Mouse (Mus musculus) liver, postnatal 0 days (tissue): ENCODE data around the gene Hcn1. TPM values are rescaled to one million over a fixed set of nuclear protein-coding genes. Genes with fewer than 3 reads are reported as not detected.

Experiments used
- ATAC-seq: fragments of 200-750 bp; cut with Nextera tagmentation; 2 replicates; pipeline ENCODE4 v1.8.0; 2017; ENCODE audit warnings: mild to moderate bottlenecking, moderate library complexity
- DNase-seq: peaks from one replicate; pipeline ENCODE4 v3.0.0-alpha.2; 2016
- H3K27ac ChIP-seq: fragments of 300-500 bp; sonication (generic); 2 replicates; pipeline ENCODE4 v1.5.1; 2014; ENCODE audit warnings: antibody characterized with exemption, moderate library complexity, mild to moderate bottlenecking, low read depth
- H3K27me3 ChIP-seq: fragments of 300-500 bp; sonication (generic); 2 replicates; pipeline ENCODE4 v1.6.1; 2014; ENCODE audit warnings: low read length, control low read depth, mixed read lengths; ENCODE audit not compliant: insufficient read depth
- H3K36me3 ChIP-seq: fragments of 300-500 bp; sonication (generic); replicated peaks from 2 replicates; pipeline ENCODE4 v1.6.1; 2014; ENCODE audit warnings: mild to moderate bottlenecking, control low read depth, low read length, moderate library complexity, mixed read lengths; ENCODE audit not compliant: insufficient read depth
- H3K4me1 ChIP-seq: fragments of 300-500 bp; sonication (generic); 2 replicates; pipeline ENCODE4 v1.6.1; 2014; ENCODE audit warnings: antibody characterized with exemption, mild to moderate bottlenecking, control low read depth; ENCODE audit not compliant: insufficient read depth
- H3K4me2 ChIP-seq: fragments of 300-500 bp; sonication (generic); 2 replicates; pipeline ENCODE4 v1.6.1; 2014; ENCODE audit warnings: low read depth, mild to moderate bottlenecking, low read length, moderate library complexity, mixed read lengths
- H3K4me3 ChIP-seq: fragments of 300-500 bp; sonication (generic); 2 replicates; pipeline ENCODE4 v1.5.1; 2014; ENCODE audit warnings: low read depth, low read length
- H3K9ac ChIP-seq: fragments of 300-500 bp; sonication (generic); replicated peaks from 2 replicates; pipeline ENCODE4 v1.6.1; 2014; ENCODE audit warnings: mild to moderate bottlenecking, moderate library complexity
- H3K9me3 ChIP-seq: fragments of 300-500 bp; sonication (generic); 2 replicates; pipeline ENCODE4 v1.6.1; 2016; ENCODE audit warnings: mild to moderate bottlenecking, control low read depth, low read length, mixed read lengths
- CTCF ChIP-seq: sonication (generic); IDR thresholded peaks from 2 replicates; pipeline ENCODE4 v1.5.1; 2016; ENCODE audit warnings: antibody characterized with exemption, low read depth
- EP300 ChIP-seq: IDR thresholded peaks from 2 replicates; pipeline ENCODE4 v1.6.1; 2016; ENCODE audit warnings: antibody characterized with exemption, low read depth, mild to moderate bottlenecking
- WGBS: fragments of 180-500 bp; shearing (Covaris S2); extraction: QIAGEN DNeasy Blood & Tissue Kit; methylation state at CpG from one replicate; pipeline ENCODE4 v1.1.7; 2014; ENCODE audit not compliant: insufficient replicate concordance; 5-methylcytosine and 5-hydroxymethylcytosine counted together
- polyA plus RNA-seq: library from polyadenylated mRNA; unstranded; fragments of >200 nt; fragmentation: Nextera tagmentation; extraction: Ambion mirVana; gene quantifications from 2 replicates; pipeline ENCODE4 v1.2.1, GENCODE M21; 2015

Hcn1 gene
- polyA plus RNA-seq, 1 experiment from 2014 or later = not detected

GRCm38 (mm10) chr13:117765487-117765886, 163.4 kb downstream of the Hcn1 start:
- Histone ChIP-seq H3K36me3 (no peaks in the 10 kb centered on the region), H3K9ac (no peak overlapping the region), H3K9me3 (no peaks in the 10 kb centered on the region), H3K4me2 (no peak overlapping the region), H3K4me1 (no peaks in the 10 kb centered on the region), H3K27me3 (no peaks in the 10 kb centered on the region), H3K27ac (no peak overlapping the region), H3K4me3 (no peak overlapping the region)
- 71% methylated on average over 6 of the region's 6 CpGs for WGBS
- ATAC-seq (no peak), DNase-seq (no peak)
- no peak for TF ChIP-seq CTCF
- TF ChIP-seq EP300 = no peak

DNA sequence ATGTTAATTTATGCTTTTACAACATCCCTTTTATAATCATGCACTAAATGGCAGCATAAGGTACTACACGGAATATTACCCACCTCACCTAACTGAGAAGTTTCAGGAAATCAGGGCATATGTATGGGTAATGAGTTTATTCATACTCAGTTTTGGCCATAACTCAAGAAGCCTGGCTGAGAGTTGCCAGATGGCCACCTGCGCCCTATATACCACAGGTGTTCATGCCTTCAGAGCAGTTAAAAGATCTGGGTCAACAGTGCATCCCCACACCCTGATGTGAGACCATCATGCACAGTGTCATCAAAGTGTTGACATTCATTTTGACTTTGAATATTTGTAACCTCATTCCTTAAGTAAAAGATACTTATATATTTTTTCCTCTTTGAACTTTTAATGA, 183.3 kb downstream of the Hcn1 start:
- DNase-seq (no peak), ATAC-seq (no peak)
- Histone ChIP-seq H3K9me3 (no peaks in the 10 kb centered on the region), H3K36me3 (no peaks in the 10 kb centered on the region), H3K27me3 (no peaks in the 10 kb centered on the region), H3K4me3 (no peak overlapping the region), H3K27ac (no peak overlapping the region), H3K4me1 (no peaks in the 10 kb centered on the region), H3K9ac (no peak overlapping the region), H3K4me2 (no peak overlapping the region)
- TF ChIP-seq EP300 (no peak), CTCF (no peak)
- WGBS = 77% methylated on average over 2 of the region's 2 CpGs

DNA sequence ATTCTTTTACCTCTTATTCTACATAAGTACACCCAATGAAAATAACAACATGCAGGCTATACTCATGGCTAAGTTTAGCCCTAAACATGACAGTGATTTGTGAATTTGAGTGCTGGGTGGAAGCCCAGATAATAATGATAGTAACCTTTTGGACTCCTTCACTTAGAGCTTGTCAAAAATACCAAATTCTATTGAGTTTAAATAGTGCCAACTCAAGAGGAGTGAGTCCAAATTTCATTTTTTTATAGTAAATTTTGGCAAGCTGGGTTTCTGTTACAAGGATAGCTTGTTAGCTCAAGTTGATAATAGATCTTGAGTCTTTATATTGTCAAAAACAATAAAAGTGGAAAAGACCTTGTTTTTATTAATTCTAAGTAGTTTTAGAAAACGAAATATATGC, 190.7 kb downstream of the Hcn1 start:
- TF ChIP-seq EP300 (no peak), CTCF (no peak)

GRCm38 (mm10) chr13:117801061-117801460, 198.9 kb downstream of the Hcn1 start:
- Histone ChIP-seq H3K4me2 (no peak overlapping the region), H3K9ac (no peak overlapping the region), H3K27ac (no peak overlapping the region), H3K27me3 (no peaks in the 10 kb centered on the region), H3K36me3 (no peaks in the 10 kb centered on the region), H3K4me3 (no peak overlapping the region), H3K9me3 (no peaks in the 10 kb centered on the region), H3K4me1 (no peaks in the 10 kb centered on the region)
- DNase-seq = no peak
- no peak for TF ChIP-seq CTCF
- no peak for TF ChIP-seq EP300
- no peak for ATAC-seq

More for the DNA sequence above, 190.7 kb downstream of the Hcn1 start:
- Histone ChIP-seq H3K27ac (no peak overlapping the region), H3K9me3 (no peaks in the 10 kb centered on the region), H3K4me2 (no peak overlapping the region), H3K9ac (no peak overlapping the region), H3K36me3 (no peaks in the 10 kb centered on the region), H3K27me3 (no peaks in the 10 kb centered on the region), H3K4me3 (no peak overlapping the region), H3K4me1 (no peaks in the 10 kb centered on the region)
- ATAC-seq (no peak), DNase-seq (no peak)
- 42% methylated on average over 1 of the region's 1 CpGs for WGBS

DNA sequence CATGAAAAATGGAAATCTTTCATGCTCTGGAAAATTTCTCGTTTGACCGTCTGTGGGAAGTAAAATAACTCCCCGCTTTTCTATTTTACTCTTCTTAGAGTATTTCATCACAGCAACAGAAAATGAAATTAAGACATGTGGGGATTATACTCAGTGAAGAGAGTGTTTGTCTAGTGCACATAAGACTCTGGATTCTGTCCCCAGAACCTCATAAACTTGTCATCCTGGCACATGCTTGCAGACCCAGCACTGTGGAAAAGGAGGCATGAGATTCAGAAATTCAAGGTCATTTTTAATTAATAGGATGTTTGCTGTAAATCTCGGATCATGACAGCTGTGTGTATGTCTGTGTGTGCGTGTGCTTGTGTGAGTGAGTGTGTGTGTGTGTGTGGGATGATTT, 225.5 kb downstream of the Hcn1 start:
- WGBS = 75% methylated on average over 5 of the region's 5 CpGs
- Histone ChIP-seq H3K36me3 (no peaks in the 10 kb centered on the region), H3K27ac (no peak overlapping the region), H3K9me3 (no peaks in the 10 kb centered on the region), H3K4me1 (no peaks in the 10 kb centered on the region), H3K27me3 (no peaks in the 10 kb centered on the region), H3K9ac (no peak overlapping the region), H3K4me3 (no peak overlapping the region), H3K4me2 (no peak overlapping the region)
- DNase-seq (no peak), ATAC-seq (no peak)
- no peak for TF ChIP-seq EP300
- no peak for TF ChIP-seq CTCF

DNA sequence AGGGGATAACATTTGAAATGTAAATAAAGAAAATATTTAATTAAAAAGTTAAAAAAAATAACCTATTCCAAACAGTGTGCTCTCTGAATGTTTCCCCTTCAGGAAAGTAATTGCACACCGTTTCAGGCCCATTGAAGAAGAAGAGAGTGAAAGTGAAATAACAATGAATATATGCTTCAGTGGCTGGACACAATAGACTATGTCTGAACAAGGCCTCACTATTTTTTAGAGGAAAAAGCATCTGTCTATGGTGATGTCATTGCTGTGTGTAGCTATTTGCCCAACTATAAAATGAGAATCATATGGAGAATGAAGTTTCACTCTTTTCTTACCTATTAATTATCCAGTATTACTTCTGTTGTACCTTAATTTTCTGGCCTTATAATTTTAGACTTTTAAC, 234.5 kb downstream of the Hcn1 start:
- H3K9me3 ChIP-seq = no peaks in the 10 kb centered on the region
- ATAC-seq = no peak
- WGBS = 63% methylated on average over 1 of the region's 1 CpGs
- no peaks in the 10 kb centered on the region for H3K36me3 ChIP-seq
- H3K4me2 ChIP-seq = no peak overlapping the region
- no peak overlapping the region for H3K9ac ChIP-seq
- DNase-seq = no peak
- no peaks in the 10 kb centered on the region for H3K4me1 ChIP-seq
- H3K27ac ChIP-seq = no peak overlapping the region
- H3K4me3 ChIP-seq = no peak overlapping the region
- no peaks in the 10 kb centered on the region for H3K27me3 ChIP-seq
- no peak for TF ChIP-seq EP300
- TF ChIP-seq CTCF = no peak

GRCm38 (mm10) chr13:117838264-117838663, 236.1 kb downstream of the Hcn1 start:
- no peak for ATAC-seq
- 78% methylated on average over 7 of the region's 7 CpGs for WGBS
- Histone ChIP-seq H3K27ac (no peak overlapping the region), H3K4me3 (no peak overlapping the region), H3K27me3 (no peaks in the 10 kb centered on the region), H3K4me2 (no peak overlapping the region), H3K36me3 (no peaks in the 10 kb centered on the region), H3K9me3 (no peaks in the 10 kb centered on the region), H3K4me1 (no peaks in the 10 kb centered on the region), H3K9ac (no peak overlapping the region)
- TF ChIP-seq EP300 = no peak
- no peak for TF ChIP-seq CTCF
- no peak for DNase-seq
